Mouse (Mus musculus): ENCODE measurements around the gene Knstrn. TPM values are rescaled to one million over a fixed set of nuclear protein-coding genes. Genes with fewer than 3 reads are reported as not detected.

Gene Knstrn
- polyA plus RNA-seq, 1 experiment from 2014 or later: 84.2 TPM

DNA sequence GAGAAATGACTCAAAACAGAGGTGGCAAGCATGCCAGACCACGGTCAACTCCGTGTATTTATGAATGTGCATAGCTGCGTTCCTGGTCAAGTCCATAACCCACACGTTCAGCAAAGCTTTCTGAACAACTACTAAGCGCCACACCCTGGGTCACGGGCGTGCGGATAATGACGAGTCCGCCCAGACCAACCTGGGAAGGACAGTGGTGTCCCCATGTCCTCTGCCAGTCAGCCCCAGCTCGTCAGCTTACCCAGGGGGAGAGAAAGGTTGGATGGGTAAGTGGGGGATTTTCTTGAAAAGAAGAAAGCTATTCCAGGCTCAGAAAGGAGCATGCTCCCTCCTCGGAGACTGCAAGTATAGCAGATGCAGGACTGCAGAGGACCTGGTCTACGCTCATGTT, 73.6 kb downstream of the Knstrn start:
- 72% methylated on average over 13 of the region's 13 CpGs for WGBS
- H3K27me3 ChIP-seq (replicated peaks; ENCODE audit: control insufficient read depth, insufficient read depth, low read length): 0 out of 2 replicates have a peak, but pooled peaks cover 7% of the 10 kb centered on the region
- no peaks in the 10 kb centered on the region for H3K4me1 ChIP-seq (ENCODE audit: control insufficient read depth, insufficient read depth, low read length)
- no peaks in the 10 kb centered on the region for H3K9me3 ChIP-seq (replicated peaks; ENCODE audit: control insufficient read depth, low read length)
- H3K27ac ChIP-seq (ENCODE audit: low read depth, low read length): no peak overlapping the region
- no peaks in the 10 kb centered on the region for H3K36me3 ChIP-seq (ENCODE audit: control insufficient read depth, insufficient read depth, low read length)
- H3K4me2 ChIP-seq (ENCODE audit: low read length): no peak overlapping the region
- no peak overlapping the region for H3K9ac ChIP-seq (ENCODE audit: low read length)
- ATAC-seq: no peak
- H3K4me3 ChIP-seq (ENCODE audit: low read depth, low read length): no peak overlapping the region
- no peak for DNase-seq (ENCODE audit: low spot score)

DNA sequence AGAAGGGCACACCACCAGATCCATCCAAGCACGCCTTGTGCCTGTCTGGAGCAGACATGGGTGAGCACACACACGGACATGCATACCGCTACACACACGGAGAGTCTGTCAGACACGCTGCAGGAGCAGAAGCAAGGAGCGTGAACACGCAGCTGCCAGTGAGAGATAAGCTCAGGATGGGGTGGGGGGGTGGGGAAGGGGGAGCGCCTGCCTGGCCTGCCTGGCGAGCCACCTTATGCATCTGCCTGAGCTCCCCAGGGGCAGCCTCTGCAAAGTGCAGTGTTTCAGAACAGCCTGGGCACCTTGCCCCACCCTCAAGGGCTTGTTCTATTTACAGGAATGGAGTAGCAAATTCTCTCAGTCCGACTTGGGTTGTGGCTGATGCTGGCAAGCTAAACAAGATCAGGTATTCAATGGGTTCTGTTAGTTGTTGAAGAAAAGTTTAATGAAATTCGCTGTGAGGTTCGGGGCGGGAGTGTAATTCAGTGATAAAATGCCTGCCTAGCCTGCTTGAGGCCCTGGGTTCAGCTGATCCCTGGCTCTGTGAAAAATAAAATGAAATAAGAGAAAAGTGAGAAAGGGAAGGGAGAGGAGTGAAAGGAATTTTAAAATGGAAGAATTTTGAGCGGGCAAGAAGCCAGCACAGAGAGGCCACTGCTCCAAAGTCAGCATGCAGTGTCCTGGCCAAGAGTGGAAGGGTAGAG, 74.2 kb downstream of the Knstrn start:
- H3K36me3 ChIP-seq (ENCODE audit: control insufficient read depth, insufficient read depth, low read length): no peaks in the 10 kb centered on the region
- H3K9me3 ChIP-seq (replicated peaks; ENCODE audit: control insufficient read depth, low read length): no peaks in the 10 kb centered on the region
- WGBS: 32% methylated on average over 14 of the region's 14 CpGs
- H3K4me2 ChIP-seq (ENCODE audit: low read length): no peak overlapping the region
- H3K4me1 ChIP-seq (ENCODE audit: control insufficient read depth, insufficient read depth, low read length): no peaks in the 10 kb centered on the region
- no peak overlapping the region for H3K4me3 ChIP-seq (ENCODE audit: low read depth, low read length)
- no peak overlapping the region for H3K27ac ChIP-seq (ENCODE audit: low read depth, low read length)
- H3K9ac ChIP-seq (ENCODE audit: low read length): no peak overlapping the region
- no peak for DNase-seq (ENCODE audit: low spot score)
- H3K27me3 ChIP-seq (replicated peaks; ENCODE audit: control insufficient read depth, insufficient read depth, low read length): 0 out of 2 replicates have a peak, but pooled peaks cover 7% of the 10 kb centered on the region
- no peak for ATAC-seq

DNA sequence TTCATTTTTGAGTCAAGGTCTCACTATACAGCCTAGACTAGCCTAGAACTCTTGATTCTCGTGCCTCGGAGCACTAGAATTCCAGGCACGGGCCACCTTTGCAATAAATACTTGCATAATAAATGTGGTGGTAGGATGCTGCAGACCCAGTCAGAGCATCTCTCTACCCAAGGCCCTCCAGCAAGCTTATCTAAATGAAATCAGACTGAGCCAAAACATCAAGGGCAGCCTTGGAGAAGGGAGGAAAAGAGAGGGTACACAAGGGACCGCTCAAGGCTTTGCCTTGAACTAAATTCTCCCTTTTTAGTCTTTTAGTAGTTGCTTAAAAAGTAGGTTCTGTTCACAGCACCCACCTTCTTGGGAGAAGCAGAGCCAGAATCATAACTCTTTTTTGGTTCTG, 77.4 kb downstream of the Knstrn start:
- Histone ChIP-seq H3K4me1 (ENCODE audit: control insufficient read depth, insufficient read depth, low read length) (no peaks in the 10 kb centered on the region), H3K4me2 (ENCODE audit: low read length) (no peak overlapping the region), H3K9me3 (replicated peaks; ENCODE audit: control insufficient read depth, low read length) (no peaks in the 10 kb centered on the region), H3K9ac (ENCODE audit: low read length) (no peak overlapping the region), H3K36me3 (ENCODE audit: control insufficient read depth, insufficient read depth, low read length) (no peaks in the 10 kb centered on the region), H3K4me3 (ENCODE audit: low read depth, low read length) (no peak overlapping the region), H3K27me3 (replicated peaks; ENCODE audit: control insufficient read depth, insufficient read depth, low read length) (peaks cover 26% of the 10 kb centered on the region), H3K27ac (ENCODE audit: low read depth, low read length) (no peak overlapping the region)
- DNase-seq (ENCODE audit: low spot score) (no peak), ATAC-seq (no peak)
- 92% methylated on average over 4 of the region's 4 CpGs for WGBS

DNA sequence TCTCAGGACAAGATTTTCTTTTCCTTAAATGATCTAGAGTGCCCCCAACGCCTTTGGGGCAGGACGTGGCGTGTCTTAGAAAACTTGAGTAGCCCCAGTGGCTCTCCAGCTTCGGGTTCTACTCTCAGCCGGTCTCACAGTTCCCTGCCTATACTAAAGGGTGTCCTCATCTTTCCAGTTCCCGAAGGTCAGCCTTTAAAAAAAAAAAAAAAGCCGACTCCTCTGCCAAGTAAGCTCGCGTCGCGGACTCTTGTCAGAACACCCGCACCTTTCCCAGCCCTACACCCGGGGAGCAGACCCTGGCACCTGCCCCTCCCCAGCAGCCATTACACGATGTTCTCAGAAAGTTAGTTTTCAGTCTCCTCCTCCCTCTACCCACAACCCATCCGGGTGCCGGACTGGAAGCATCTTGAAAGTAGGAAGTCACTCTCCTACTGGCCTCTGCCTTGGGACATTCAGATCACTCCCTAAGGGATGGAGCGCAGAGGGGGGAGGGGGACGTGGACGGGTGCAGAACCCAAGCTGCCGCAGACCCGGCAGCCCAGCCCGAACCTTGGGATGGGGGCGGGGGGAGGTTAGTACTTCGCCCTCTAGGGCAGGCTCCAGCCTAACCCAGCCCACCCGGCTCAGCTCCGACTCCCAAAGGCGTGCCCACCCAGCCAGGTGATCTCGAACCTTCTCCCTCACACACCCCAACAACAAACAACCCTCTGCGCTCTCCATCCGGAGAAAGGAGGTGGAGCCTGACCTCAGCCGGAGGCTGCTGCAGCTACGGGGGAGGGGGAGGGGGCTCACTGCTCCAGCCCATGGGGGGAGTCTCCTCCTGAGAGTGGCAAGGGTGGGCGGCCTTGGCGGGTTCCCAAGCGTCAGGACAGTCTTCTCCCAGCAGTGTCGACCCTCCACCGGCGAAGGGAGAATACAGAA, 82.4 kb downstream of the Knstrn start:
- no peaks in the 10 kb centered on the region for H3K36me3 ChIP-seq (ENCODE audit: control insufficient read depth, insufficient read depth, low read length)
- H3K27me3 ChIP-seq (replicated peaks; ENCODE audit: control insufficient read depth, insufficient read depth, low read length): peaks cover 60% of the 10 kb centered on the region
- peaks cover 20% of the 10 kb centered on the region for H3K4me1 ChIP-seq (ENCODE audit: control insufficient read depth, insufficient read depth, low read length)
- ATAC-seq: no peak
- H3K27ac ChIP-seq (ENCODE audit: low read depth, low read length): no peak overlapping the region
- peak overlapping the region; percentile 77 for H3K4me2 ChIP-seq (ENCODE audit: low read length)
- no peaks in the 10 kb centered on the region for H3K9me3 ChIP-seq (replicated peaks; ENCODE audit: control insufficient read depth, low read length)
- peak; percentile 47 for DNase-seq (ENCODE audit: low spot score)
- peak overlapping the region; percentile 54 for H3K9ac ChIP-seq (ENCODE audit: low read length)
- under 1% methylated on average over 38 of the region's 38 CpGs for WGBS
- peak overlapping the region; percentile 34 for H3K4me3 ChIP-seq (ENCODE audit: low read depth, low read length)

DNA sequence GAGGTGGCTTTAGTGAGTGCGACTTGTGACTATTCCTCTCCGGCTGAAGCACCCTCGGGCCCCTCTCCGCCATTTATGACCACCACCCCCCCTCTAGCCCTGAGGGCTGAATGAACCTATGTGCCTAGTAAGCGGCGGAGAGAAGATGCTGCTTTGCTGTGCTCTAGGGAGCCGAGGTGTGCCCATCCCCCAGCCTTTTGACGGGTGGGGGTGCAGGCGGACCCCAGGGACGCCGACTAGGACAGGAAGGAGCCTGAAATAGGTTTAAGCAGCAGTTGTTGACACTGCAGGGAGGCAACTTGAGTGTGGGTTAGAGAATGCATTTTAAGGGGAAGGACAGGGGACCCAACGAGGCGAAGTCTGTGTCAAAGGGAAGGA, 83.1 kb downstream of the Knstrn start:
- 1% methylated on average over 13 of the region's 13 CpGs for WGBS

DNA sequence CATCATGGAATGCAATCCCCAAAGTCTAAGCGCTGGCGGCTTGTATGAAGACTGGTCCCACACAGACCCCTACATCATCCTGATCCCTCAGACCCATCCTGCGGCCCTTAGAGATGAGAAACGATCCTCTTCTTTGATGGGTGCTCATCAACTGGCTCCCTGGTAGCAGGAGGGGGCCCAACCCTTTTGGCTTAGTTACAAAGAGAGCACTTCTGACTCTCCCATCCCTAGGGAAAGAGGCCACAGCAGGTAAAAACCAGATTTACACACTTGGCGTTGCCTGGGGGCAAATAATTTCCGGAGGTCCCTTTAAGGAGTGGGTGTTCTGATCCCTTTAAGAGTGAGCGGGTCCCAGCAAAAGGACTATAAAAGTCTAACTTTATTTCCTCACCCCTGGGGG, 83.6 kb downstream of the Knstrn start:
- Histone ChIP-seq H3K27ac (ENCODE audit: low read depth, low read length) (no peak overlapping the region), H3K27me3 (replicated peaks; ENCODE audit: control insufficient read depth, insufficient read depth, low read length) (peaks cover 60% of the 10 kb centered on the region), H3K9me3 (replicated peaks; ENCODE audit: control insufficient read depth, low read length) (no peaks in the 10 kb centered on the region), H3K4me1 (ENCODE audit: control insufficient read depth, insufficient read depth, low read length) (peaks cover 20% of the 10 kb centered on the region), H3K4me2 (ENCODE audit: low read length) (peak overlapping the region; percentile 77), H3K9ac (ENCODE audit: low read length) (peak overlapping the region; percentile 54; the same call in 1 of the 2 replicates), H3K36me3 (ENCODE audit: control insufficient read depth, insufficient read depth, low read length) (no peaks in the 10 kb centered on the region), H3K4me3 (ENCODE audit: low read depth, low read length) (peak overlapping the region; percentile 34)
- no peak for DNase-seq (ENCODE audit: low spot score)
- no peak for ATAC-seq
- under 1% methylated on average over 7 of the region's 7 CpGs for WGBS

More for the DNA sequence above, 83.1 kb downstream of the Knstrn start:
- H3K4me1 ChIP-seq (ENCODE audit: control insufficient read depth, insufficient read depth, low read length): peaks cover 20% of the 10 kb centered on the region
- H3K4me3 ChIP-seq (ENCODE audit: low read depth, low read length): peak overlapping the region; percentile 34
- H3K9ac ChIP-seq (ENCODE audit: low read length): peak overlapping the region; percentile 54
- H3K27ac ChIP-seq (ENCODE audit: low read depth, low read length): no peak overlapping the region
- H3K27me3 ChIP-seq (replicated peaks; ENCODE audit: control insufficient read depth, insufficient read depth, low read length): peaks cover 60% of the 10 kb centered on the region
- ATAC-seq (no peak), DNase-seq (ENCODE audit: low spot score) (no peak)
- H3K9me3 ChIP-seq (replicated peaks; ENCODE audit: control insufficient read depth, low read length): no peaks in the 10 kb centered on the region
- no peaks in the 10 kb centered on the region for H3K36me3 ChIP-seq (ENCODE audit: control insufficient read depth, insufficient read depth, low read length)
- H3K4me2 ChIP-seq (ENCODE audit: low read length): peak overlapping the region; percentile 77

DNA sequence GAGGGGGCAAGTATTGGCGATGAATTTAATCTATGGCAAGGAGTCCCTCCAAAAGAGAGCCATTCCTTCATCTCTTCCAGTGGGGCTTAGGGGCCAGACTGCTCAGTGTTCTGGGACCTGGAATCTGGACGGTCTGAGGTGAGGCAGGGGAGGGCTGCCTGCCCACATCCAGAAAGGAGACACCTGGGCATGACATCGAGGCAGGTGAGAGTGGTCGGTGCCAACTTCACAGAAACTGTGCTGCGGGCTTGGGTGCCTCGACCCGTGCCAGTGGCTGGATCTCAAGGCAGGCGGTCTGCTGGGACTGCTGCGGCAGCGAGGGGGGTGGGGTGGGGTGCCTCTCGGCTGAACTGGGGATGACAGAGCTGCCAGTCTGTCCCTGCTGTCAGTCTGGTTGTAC, 84.0 kb downstream of the Knstrn start:
- no peak for ATAC-seq
- no peak overlapping the region for H3K27ac ChIP-seq (ENCODE audit: low read depth, low read length)
- H3K27me3 ChIP-seq (replicated peaks; ENCODE audit: control insufficient read depth, insufficient read depth, low read length): peaks cover 60% of the 10 kb centered on the region
- H3K4me1 ChIP-seq (ENCODE audit: control insufficient read depth, insufficient read depth, low read length): peaks cover 21% of the 10 kb centered on the region
- WGBS: under 1% methylated on average over 11 of the region's 11 CpGs
- H3K36me3 ChIP-seq (ENCODE audit: control insufficient read depth, insufficient read depth, low read length): no peaks in the 10 kb centered on the region
- no peaks in the 10 kb centered on the region for H3K9me3 ChIP-seq (replicated peaks; ENCODE audit: control insufficient read depth, low read length)
- H3K4me2 ChIP-seq (ENCODE audit: low read length): 0 out of 2 replicates have a peak overlapping the region, but pooled peaks have one; percentile 77
- no peak overlapping the region for H3K9ac ChIP-seq (ENCODE audit: low read length)
- no peak for DNase-seq (ENCODE audit: low spot score)
- H3K4me3 ChIP-seq (ENCODE audit: low read depth, low read length): no peak overlapping the region

DNA sequence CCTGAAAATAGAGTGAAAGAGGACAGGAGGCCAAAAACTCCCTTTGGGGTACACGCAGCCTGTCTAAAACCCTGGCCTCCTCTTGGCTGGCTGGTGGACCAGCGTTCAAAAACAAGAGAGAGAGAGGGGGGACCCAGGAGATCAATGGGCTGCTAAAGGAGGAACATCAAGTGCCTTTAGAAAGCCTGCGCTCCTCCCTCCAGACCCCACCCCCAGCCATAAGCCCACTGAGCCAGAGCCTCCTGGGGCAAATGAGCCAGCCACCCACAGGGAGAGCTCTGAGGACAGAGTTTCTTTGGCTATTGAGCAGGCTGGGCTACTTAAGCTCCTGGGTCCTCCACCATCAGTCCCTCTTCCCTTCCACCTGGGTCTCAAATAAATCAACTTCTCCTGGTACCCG, 85.0 kb downstream of the Knstrn start:
- H3K36me3 ChIP-seq (ENCODE audit: control insufficient read depth, insufficient read depth, low read length): no peaks in the 10 kb centered on the region
- H3K9ac ChIP-seq (ENCODE audit: low read length): no peak overlapping the region
- H3K4me2 ChIP-seq (ENCODE audit: low read length): no peak overlapping the region
- DNase-seq (ENCODE audit: low spot score): no peak
- H3K4me1 ChIP-seq (ENCODE audit: control insufficient read depth, insufficient read depth, low read length): peaks cover 31% of the 10 kb centered on the region
- ATAC-seq: no peak
- 0% methylated on average over 4 of the region's 4 CpGs for WGBS
- no peaks in the 10 kb centered on the region for H3K9me3 ChIP-seq (replicated peaks; ENCODE audit: control insufficient read depth, low read length)
- H3K27me3 ChIP-seq (replicated peaks; ENCODE audit: control insufficient read depth, insufficient read depth, low read length): peaks cover 60% of the 10 kb centered on the region
- no peak overlapping the region for H3K4me3 ChIP-seq (ENCODE audit: low read depth, low read length)
- H3K27ac ChIP-seq (ENCODE audit: low read depth, low read length): no peak overlapping the region

DNA sequence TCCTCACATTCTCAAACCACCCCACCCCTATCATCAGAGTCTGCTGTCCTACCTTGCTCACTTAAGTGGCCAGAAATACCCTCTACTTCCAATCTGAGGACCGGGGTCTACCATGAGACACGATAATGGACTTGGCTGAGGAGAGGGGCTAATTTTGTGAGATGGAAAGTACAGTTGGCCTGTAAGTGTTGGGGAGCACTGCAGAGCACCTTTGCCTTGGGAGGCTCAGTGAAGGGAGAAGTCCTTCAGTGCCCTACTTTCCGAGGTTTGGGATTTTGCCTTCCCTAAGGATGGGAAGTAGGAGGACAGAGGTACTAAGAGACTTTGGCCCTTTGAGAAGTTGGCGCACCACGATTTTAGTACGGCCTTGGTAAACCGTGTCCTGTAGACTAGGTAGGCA, 85.5 kb downstream of the Knstrn start:
- H3K4me2 ChIP-seq (ENCODE audit: low read length): no peak overlapping the region
- no peak overlapping the region for H3K4me3 ChIP-seq (ENCODE audit: low read depth, low read length)
- H3K36me3 ChIP-seq (ENCODE audit: control insufficient read depth, insufficient read depth, low read length): no peaks in the 10 kb centered on the region
- 10% methylated on average over 7 of the region's 7 CpGs for WGBS
- DNase-seq (ENCODE audit: low spot score): no peak
- no peak for ATAC-seq
- H3K9me3 ChIP-seq (replicated peaks; ENCODE audit: control insufficient read depth, low read length): no peaks in the 10 kb centered on the region
- peaks cover 36% of the 10 kb centered on the region for H3K4me1 ChIP-seq (ENCODE audit: control insufficient read depth, insufficient read depth, low read length)
- H3K27me3 ChIP-seq (replicated peaks; ENCODE audit: control insufficient read depth, insufficient read depth, low read length): peaks cover 60% of the 10 kb centered on the region
- no peak overlapping the region for H3K9ac ChIP-seq (ENCODE audit: low read length)
- H3K27ac ChIP-seq (ENCODE audit: low read depth, low read length): no peak overlapping the region

All from forebrain, embryonic 14.5 days (tissue).